Mouse (Mus musculus) olfactory bulb, adult 2 months (tissue): ENCODE results near the gene Alkbh3. TPM values are rescaled to one million over a fixed set of nuclear protein-coding genes. Genes with fewer than 3 reads are reported as not detected.

ENCODE experiments used
- H3K27ac ChIP-seq: fragments of 200-500 bp; 2 replicates; pipeline ENCODE4 v1.5.1; 2012; ENCODE audit warnings: low read depth, low read length; ENCODE audit not compliant: insufficient read depth
- H3K4me1 ChIP-seq: fragments of 200-500 bp; 2 replicates; pipeline ENCODE4 v1.6.1; 2012; ENCODE audit warnings: low read length; ENCODE audit not compliant: control insufficient read depth, insufficient read depth
- H3K4me3 ChIP-seq: fragments of 200-500 bp; 2 replicates; pipeline ENCODE4 v1.5.1; 2012; ENCODE audit warnings: mild to moderate bottlenecking, low read depth, low read length, moderate library complexity; ENCODE audit not compliant: insufficient read depth
- CTCF ChIP-seq: fragments of 200-500 bp; IDR thresholded peaks from 2 replicates; pipeline ENCODE4 v1.5.1; 2012; ENCODE audit warnings: low read depth, mild to moderate bottlenecking, low read length, moderate library complexity; ENCODE audit not compliant: insufficient read depth
- POLR2A ChIP-seq: fragments of 200-500 bp; IDR thresholded peaks from 2 replicates; pipeline ENCODE4 v1.6.1; 2012; ENCODE audit warnings: mild to moderate bottlenecking, low read depth, low read length, moderate library complexity; ENCODE audit not compliant: insufficient read depth
- WGBS: fragments of 180-500 bp; shearing (Covaris S2); methylation state at CpG from one replicate; pipeline ENCODE4 v1.1.7; 2018; 5-methylcytosine and 5-hydroxymethylcytosine counted together
- polyA plus RNA-seq: library from polyadenylated mRNA; stranded (reverse); fragments of >200 nt; gene quantifications from 2 replicates; pipeline ENCODE4 v1.2.4, GENCODE M21; 2012; ENCODE audit warnings: low replicate concordance; ENCODE audit not compliant: missing spikeins, insufficient read depth, insufficient read length

Gene Alkbh3
- polyA plus RNA-seq, result not detected in 2 replicates

DNA sequence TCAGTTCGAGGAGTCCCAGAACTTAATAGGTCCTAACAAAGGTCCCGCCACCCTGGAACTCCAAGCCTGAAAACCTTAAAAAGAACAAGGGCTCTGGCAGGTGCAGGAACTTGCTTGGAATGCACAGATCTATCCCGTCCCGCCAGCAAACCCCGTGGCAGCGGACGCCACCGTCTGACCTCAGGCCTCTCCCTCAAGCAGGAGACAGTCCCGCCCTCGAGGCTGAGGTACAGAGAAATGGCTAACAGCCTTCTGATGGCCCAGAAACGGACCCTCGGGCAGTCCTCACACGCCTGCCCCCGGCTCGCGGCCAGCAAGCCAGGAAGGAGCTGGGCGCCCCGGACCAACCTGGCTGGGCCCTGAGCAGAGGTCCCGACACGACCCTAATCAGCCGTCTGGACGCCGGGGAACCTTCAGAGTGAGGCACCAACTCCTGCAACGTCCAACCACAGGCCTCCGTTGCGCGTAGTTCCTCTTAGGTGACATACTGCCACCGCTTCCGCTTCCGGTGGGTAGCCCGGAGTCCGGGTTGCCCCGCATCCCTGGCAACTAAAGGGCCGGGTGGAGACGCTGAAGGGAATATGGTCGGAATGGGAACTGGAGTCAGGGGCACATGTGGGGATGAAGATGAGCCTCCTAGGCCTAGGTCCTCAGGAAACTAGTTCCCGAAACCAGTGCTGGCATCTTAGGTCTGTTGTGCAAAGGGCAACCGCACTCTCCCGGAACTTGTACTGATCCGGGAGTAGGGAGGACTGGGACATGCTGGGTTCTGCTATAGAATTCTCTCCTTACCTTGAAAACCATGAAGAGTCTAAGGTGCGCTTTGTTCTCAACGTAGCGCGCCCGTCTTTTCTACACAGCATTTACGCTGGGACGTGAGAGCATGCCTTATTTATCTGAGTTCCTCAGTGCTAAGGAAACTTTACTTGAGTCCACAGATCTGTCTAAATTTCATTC, at the start of gene Alkbh3:
Gene Alkbh3 (minus strand): TSS at position 473 of the 957 bp plus-strand sequence.
- WGBS, result 5% methylated on average over 47 of the region's 47 CpGs
- peak; percentile 35; the same call in 1 of the 2 replicates for TF ChIP-seq POLR2A
- TF ChIP-seq CTCF, result no peak
- Histone ChIP-seq H3K4me3 (peak within 1 kb of the TSS; percentile 72), H3K4me1 (no peaks in the 10 kb centered on the region; the same call in 1 of the 2 replicates), H3K27ac (peak within 1 kb of the TSS; percentile 43; the same call in 1 of the 2 replicates)

DNA sequence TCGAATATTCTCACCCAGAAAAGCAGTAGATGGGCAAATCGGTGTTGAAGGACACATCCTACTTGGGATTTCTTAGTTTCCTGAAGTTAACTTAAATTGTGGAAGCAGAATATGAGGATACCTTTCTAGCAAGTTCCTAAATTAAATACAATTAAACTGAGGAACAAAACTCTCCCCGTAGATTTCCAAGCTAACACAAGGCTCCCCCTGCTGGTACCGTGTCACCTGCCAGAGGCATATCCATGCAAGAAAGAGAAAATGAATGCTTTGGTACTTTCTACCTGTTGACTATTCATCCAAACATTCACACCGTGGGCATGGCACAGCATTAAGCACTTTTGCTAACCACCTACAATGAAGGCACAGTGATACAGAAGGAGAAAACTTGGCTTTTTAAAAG, 48.9 kb upstream of the Alkbh3 start:
- no peaks in the 10 kb centered on the region for H3K4me1 ChIP-seq
- no peak overlapping the region for H3K27ac ChIP-seq
- no peak overlapping the region for H3K4me3 ChIP-seq
- TF ChIP-seq POLR2A, result no peak
- no peak for TF ChIP-seq CTCF
- WGBS, result 65% methylated on average over 5 of the region's 5 CpGs

DNA sequence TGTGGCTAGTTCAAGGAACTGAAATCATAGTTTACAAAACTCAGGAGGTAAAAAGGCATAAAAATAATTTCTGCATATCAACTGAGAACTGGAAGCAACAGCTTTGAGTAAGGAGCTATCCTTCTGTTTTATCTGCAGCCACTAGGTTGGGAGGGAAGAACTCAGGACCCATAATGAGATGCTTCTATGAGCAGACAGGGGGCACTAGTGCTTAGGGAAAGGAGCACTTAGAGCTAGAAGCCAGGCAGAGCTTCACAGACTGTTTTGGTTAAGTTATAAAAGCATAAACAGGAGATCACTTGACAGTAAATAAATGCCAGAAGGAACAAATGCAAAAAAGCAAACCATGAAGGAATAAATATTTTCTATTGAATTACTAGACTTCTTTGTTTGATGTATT, 44.2 kb upstream of the Alkbh3 start:
- no peak for TF ChIP-seq POLR2A
- TF ChIP-seq CTCF, result no peak
- Histone ChIP-seq H3K27ac (no peak overlapping the region), H3K4me3 (no peak overlapping the region)

DNA sequence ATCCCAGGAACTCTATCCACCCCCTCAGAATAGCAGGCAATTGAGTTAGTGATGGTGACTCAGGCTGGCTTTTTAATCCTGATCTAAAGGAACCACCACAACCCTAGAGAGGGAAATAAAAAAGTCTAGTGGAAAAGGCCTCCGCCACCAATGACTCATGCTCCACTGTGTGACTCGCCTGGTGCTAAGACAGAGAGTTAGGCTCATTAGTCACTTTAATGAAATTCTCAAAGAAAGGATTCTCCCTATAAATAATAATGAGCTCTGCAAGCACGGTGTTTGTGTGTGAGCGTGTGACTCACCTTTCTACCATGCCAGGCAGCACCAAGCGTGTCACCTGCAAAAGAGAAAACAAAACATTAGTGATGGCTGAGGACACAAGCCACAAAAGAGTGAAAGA, 41.3 kb upstream of the Alkbh3 start:
- H3K4me1 ChIP-seq, result peaks cover 6% of the 10 kb centered on the region
- H3K27ac ChIP-seq, result no peak overlapping the region
- TF ChIP-seq CTCF (no peak), POLR2A (no peak)
- H3K4me3 ChIP-seq, result no peak overlapping the region
- 30% methylated on average over 5 of the region's 5 CpGs for WGBS

More for the DNA sequence above, 44.2 kb upstream of the Alkbh3 start:
- H3K4me1 ChIP-seq, result peaks cover 6% of the 10 kb centered on the region

DNA sequence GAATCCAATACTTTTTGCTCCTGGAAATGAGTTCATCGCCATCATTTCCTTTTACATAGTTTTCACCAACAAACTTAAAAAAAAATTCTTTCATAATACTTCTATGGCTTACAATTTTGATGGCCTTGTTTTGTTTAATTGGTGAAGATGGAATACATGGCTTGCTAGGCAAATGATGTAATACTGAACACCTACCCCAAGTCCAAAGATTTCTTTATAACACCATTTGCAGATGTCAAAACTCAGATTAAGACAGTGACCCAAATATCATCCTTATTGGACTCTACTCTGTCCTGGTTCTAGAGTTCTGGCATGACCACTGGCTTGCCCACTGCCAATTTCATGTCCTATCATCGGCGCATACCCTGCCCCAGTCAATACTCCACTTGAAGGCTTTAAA, 40.3 kb upstream of the Alkbh3 start:
- Histone ChIP-seq H3K4me1 (peaks cover 6% of the 10 kb centered on the region), H3K27ac (no peak overlapping the region), H3K4me3 (no peak overlapping the region)
- 97% methylated on average over 3 of the region's 3 CpGs for WGBS
- no peak for TF ChIP-seq POLR2A
- TF ChIP-seq CTCF, result no peak

DNA sequence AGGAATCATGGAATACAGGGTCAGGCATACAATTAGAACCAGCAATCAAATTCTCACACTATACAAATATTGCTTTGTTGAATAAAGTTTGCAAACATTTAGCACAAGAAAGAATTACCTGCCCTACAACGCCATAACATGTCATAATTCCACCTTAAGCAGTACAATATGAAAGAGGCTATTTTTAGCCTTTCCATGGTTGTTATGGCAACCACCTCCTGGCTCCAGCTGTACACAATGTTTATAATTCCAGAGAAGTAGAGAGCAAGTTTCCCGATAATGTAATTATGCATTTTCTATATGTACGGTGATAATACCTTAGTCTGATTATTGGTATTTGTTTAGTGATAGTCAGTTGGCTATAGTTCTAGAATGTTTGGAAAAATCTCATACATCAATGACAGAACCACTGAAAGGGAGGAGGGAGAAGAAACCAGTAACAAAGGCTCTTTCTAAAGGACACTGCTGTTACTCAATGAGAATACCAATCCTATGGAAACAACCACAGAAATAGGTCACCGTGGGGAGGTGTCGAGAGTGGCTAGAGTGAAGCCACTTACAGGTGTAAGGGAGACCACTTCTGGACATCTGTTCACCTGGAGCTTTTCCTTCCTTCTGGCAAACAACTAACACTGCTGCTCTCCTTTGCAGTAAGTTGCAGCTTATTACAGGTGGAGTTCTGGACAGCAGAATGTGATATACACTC, 39.0 kb upstream of the Alkbh3 start:
- Histone ChIP-seq H3K27ac (no peak overlapping the region), H3K4me1 (peaks cover 6% of the 10 kb centered on the region), H3K4me3 (no peak overlapping the region)
- 58% methylated on average over 5 of the region's 5 CpGs for WGBS
- TF ChIP-seq POLR2A (no peak), CTCF (no peak)

DNA sequence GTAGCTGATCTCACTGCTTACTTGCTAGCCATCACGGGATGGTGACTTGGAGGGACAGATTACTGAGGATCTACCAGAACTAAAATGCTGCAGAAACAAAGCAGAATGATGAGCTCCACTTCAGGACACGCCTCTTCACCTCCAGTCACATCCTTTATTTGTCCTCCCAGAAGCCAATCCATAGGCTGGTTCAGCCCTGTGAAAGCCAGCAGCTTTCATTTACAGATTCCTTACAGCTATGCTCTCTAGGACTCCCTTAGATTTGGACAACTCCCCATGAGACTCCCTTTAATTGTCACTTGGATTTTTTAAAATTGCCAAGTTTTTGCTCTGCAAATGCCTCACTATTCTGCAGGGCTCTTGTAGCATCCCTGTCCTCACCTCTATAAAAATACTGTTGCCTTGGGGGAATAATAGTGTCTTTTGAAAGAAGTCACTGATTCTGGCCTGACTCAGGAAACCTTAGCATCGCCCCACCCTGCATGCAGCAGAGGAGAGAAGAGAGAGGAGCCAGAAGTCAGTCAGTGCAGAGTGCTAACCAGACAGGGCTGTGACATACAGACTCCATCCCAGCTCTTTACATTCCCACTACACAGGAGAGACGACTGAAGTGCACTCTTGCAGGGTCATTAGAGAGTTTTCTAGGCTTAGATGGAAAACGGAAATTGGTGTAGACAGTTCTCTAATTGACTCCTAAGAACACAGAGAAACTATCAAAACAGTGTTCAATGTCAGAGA, 38.3 kb upstream of the Alkbh3 start:
- H3K27ac ChIP-seq, result no peak overlapping the region
- 61% methylated on average over 5 of the region's 5 CpGs for WGBS
- no peak overlapping the region for H3K4me3 ChIP-seq
- peaks cover 6% of the 10 kb centered on the region for H3K4me1 ChIP-seq
- TF ChIP-seq CTCF (no peak), POLR2A (no peak)

DNA sequence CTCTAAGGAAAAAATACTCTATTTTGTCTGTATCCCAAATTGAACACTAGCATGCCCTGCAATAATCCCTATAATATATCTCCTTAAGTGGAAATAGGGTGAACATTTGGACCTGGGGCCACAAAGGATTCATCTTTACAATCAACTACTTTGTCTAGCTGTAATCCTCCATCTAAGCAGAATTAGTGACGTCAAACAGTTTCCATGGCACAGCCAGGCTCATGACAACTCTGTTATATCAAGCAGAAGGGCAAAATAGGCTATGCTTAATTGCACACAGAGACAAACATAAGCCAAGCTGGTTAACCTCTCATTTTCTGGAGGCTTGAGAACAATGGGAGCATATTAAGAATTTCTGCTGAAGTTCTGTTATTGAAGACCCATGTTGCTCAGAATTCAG, 37.7 kb upstream of the Alkbh3 start:
- Histone ChIP-seq H3K4me1 (peaks cover 6% of the 10 kb centered on the region), H3K4me3 (no peak overlapping the region), H3K27ac (no peak overlapping the region)
- 40% methylated on average over 1 of the region's 1 CpGs for WGBS
- TF ChIP-seq POLR2A (no peak), CTCF (no peak)
